Mouse (Mus musculus) MEL (cell line): ENCODE measurements at regions not wholly inside any gene's neighbourhood (a gene's known extent, or its start where the extent isn't known, plus 50 kb on each side); places are given as distances from the start of the nearest gene placed in this dataset.

Experiments used
- DNase-seq: peaks from one replicate; pipeline ENCODE4 v3.0.0; 2011; ENCODE audit warnings: low read depth, low spot score
- H3K27ac ChIP-seq: 2 replicates; pipeline ENCODE4 v1.5.1; 2012; ENCODE audit warnings: low read depth, mild to moderate bottlenecking, control low read depth, low read length, moderate library complexity; ENCODE audit not compliant: control insufficient read depth
- H3K27me3 ChIP-seq, 2 experiments: fragments of 150-350 bp in 1 of 2; sonication (generic) in 1 of 2; 2 replicates each; pipeline ENCODE4 v1.6.1; 2012; ENCODE audit warnings: low read length in 2 of 2, mild to moderate bottlenecking in 2 of 2, improper control_type of control experiment in 1 of 2, moderate library complexity in 1 of 2; ENCODE audit not compliant: insufficient read depth in 2 of 2, control insufficient read depth in 1 of 2
- H3K36me3 ChIP-seq, 2 experiments: 2 replicates each; pipeline ENCODE4 v1.6.1; 2012 to 2014; ENCODE audit warnings: low read length in 2 of 2, improper control_type of control experiment in 1 of 2, inconsistent platforms in 1 of 2, mild to moderate bottlenecking in 1 of 2; ENCODE audit not compliant: insufficient read depth in 2 of 2, control insufficient read depth in 1 of 2
- H3K4me1 ChIP-seq, 2 experiments: fragments of 150-350 bp in 1 of 2; sonication (generic) in 1 of 2; 2 replicates each; pipeline ENCODE4 v1.6.1; 2012; ENCODE audit warnings: low read length in 2 of 2, improper control_type of control experiment in 1 of 2, mild to moderate bottlenecking in 1 of 2; ENCODE audit not compliant: insufficient read depth in 2 of 2, control insufficient read depth in 1 of 2
- H3K4me3 ChIP-seq, 2 experiments: fragments of 150-350 bp in 1 of 2; sonication (generic) in 1 of 2; 2 replicates each; pipeline ENCODE4 v1.5.1; 2012; ENCODE audit warnings: low read depth in 2 of 2, low read length in 2 of 2, mild to moderate bottlenecking in 2 of 2, moderate library complexity in 2 of 2, control low read depth in 1 of 2, improper control_type of control experiment in 1 of 2; ENCODE audit not compliant: control insufficient read depth in 1 of 2, insufficient read depth in 1 of 2
- H3K79me2 ChIP-seq: 2 replicates; pipeline ENCODE4 v1.6.1; 2012; ENCODE audit warnings: mild to moderate bottlenecking, low read length, moderate library complexity; ENCODE audit not compliant: control insufficient read depth, poor library complexity, insufficient read depth
- H3K9ac ChIP-seq: 2 replicates; pipeline ENCODE4 v1.6.1; 2012; ENCODE audit warnings: low read depth, mild to moderate bottlenecking, control low read depth, low read length, moderate library complexity; ENCODE audit not compliant: control insufficient read depth, poor library complexity, severe bottlenecking
- H3K9me3 ChIP-seq: fragments of 150-350 bp; sonication (generic); replicated peaks from 2 replicates; pipeline ENCODE4 v1.6.1; 2012; ENCODE audit warnings: mild to moderate bottlenecking, low read length, improper control_type of control experiment, moderate library complexity; ENCODE audit not compliant: insufficient read depth
- BHLHE40 ChIP-seq: IDR thresholded peaks from 2 replicates; pipeline ENCODE4 v1.6.1; 2012; ENCODE audit warnings: low read depth, mild to moderate bottlenecking, inconsistent platforms, low read length, improper control_type of control experiment, borderline replicate concordance
- CHD2 ChIP-seq: IDR thresholded peaks from 2 replicates; pipeline ENCODE4 v1.6.1; 2011; ENCODE audit warnings: low read length, improper control_type of control experiment
- E2F4 ChIP-seq: IDR thresholded peaks from 2 replicates; pipeline ENCODE4 v1.6.1; 2011; ENCODE audit warnings: low read depth, low read length, improper control_type of control experiment, borderline replicate concordance
- ELF1 ChIP-seq: IDR thresholded peaks from 2 replicates; pipeline ENCODE4 v1.6.1; 2014; ENCODE audit warnings: low read depth, mild to moderate bottlenecking, inconsistent platforms, low read length, improper control_type of control experiment, moderate library complexity
- EP300 ChIP-seq, 2 experiments: IDR thresholded peaks; 2 replicates each; pipeline ENCODE4 v1.6.1; 2011; ENCODE audit warnings: improper control_type of control experiment in 2 of 2, low read length in 2 of 2, low read depth in 1 of 2, mild to moderate bottlenecking in 1 of 2
- GABPA ChIP-seq: IDR thresholded peaks from 2 replicates; pipeline ENCODE4 v1.6.1; 2012; ENCODE audit warnings: low read depth, mild to moderate bottlenecking, inconsistent platforms, low read length, improper control_type of control experiment, moderate library complexity
- GATA1 ChIP-seq: IDR thresholded peaks from 2 replicates; pipeline ENCODE4 v1.6.1; 2011; ENCODE audit warnings: low read depth, low read length, improper control_type of control experiment
- HCFC1 ChIP-seq: IDR thresholded peaks from 2 replicates; pipeline ENCODE4 v1.6.1; 2012; ENCODE audit warnings: low read depth, mild to moderate bottlenecking, inconsistent platforms, low read length, improper control_type of control experiment, moderate library complexity
- JUND ChIP-seq: IDR thresholded peaks from 2 replicates; pipeline ENCODE4 v1.6.1; 2011; ENCODE audit warnings: low read depth, mild to moderate bottlenecking, improper control_type of control experiment, low read length
- KAT2A ChIP-seq: conservative IDR thresholded peaks from 2 replicates; pipeline ENCODE4 v1.6.1; 2012; ENCODE audit warnings: low read depth, low read length, improper control_type of control experiment, inconsistent platforms
- MAX ChIP-seq: IDR thresholded peaks from 2 replicates; pipeline ENCODE4 v1.6.1; 2011; ENCODE audit warnings: low read length, improper control_type of control experiment
- MAZ ChIP-seq: IDR thresholded peaks from 2 replicates; pipeline ENCODE4 v1.6.1; 2012; ENCODE audit warnings: low read depth, mild to moderate bottlenecking, inconsistent platforms, low read length, improper control_type of control experiment
- MYB ChIP-seq: IDR thresholded peaks from 2 replicates; pipeline ENCODE4 v1.6.1; 2011; ENCODE audit warnings: mild to moderate bottlenecking, low read depth, low read length, improper control_type of control experiment
- MYC ChIP-seq: IDR thresholded peaks from 2 replicates; pipeline ENCODE4 v1.6.1; 2011; ENCODE audit warnings: low read depth, mild to moderate bottlenecking, low read length, improper control_type of control experiment, moderate library complexity
- NELFE ChIP-seq: IDR thresholded peaks from 2 replicates; pipeline ENCODE4 v1.6.1; 2011; ENCODE audit warnings: low read depth, low read length, improper control_type of control experiment
- NRF1 ChIP-seq: IDR thresholded peaks from 2 replicates; pipeline ENCODE4 v1.6.1; 2014; ENCODE audit warnings: low read depth, mild to moderate bottlenecking, inconsistent platforms, low read length, improper control_type of control experiment, moderate library complexity; ENCODE audit not compliant: poor library complexity, insufficient read depth, severe bottlenecking
- POLR2AphosphoS2 ChIP-seq: IDR thresholded peaks from 2 replicates; pipeline ENCODE4 v1.6.1; 2011; ENCODE audit warnings: low read length, improper control_type of control experiment
- TCF12 ChIP-seq: IDR thresholded peaks from 2 replicates; pipeline ENCODE4 v1.6.1; 2014; ENCODE audit warnings: low read depth, mild to moderate bottlenecking, inconsistent platforms, low read length, improper control_type of control experiment, moderate library complexity
- UBTF ChIP-seq: IDR thresholded peaks from 2 replicates; pipeline ENCODE4 v1.6.1; 2012; ENCODE audit warnings: low read depth, mild to moderate bottlenecking, inconsistent platforms, low read length, improper control_type of control experiment, moderate library complexity, borderline replicate concordance; ENCODE audit not compliant: insufficient read depth
- ZMIZ1 ChIP-seq: IDR thresholded peaks from 2 replicates; pipeline ENCODE4 v1.6.1; 2012; ENCODE audit warnings: low read depth, mild to moderate bottlenecking, inconsistent platforms, low read length, improper control_type of control experiment, moderate library complexity
- ZNF384 ChIP-seq: IDR thresholded peaks from 2 replicates; pipeline ENCODE4 v1.6.1; 2012; ENCODE audit warnings: low read depth, mild to moderate bottlenecking, inconsistent platforms, low read length, improper control_type of control experiment

GRCm38 (mm10) chr3:156382919-156383318 is 178.7 kb upstream of the Negr1 start:
- no peaks in the 10 kb centered on the region for H3K4me1 ChIP-seq
- no peak overlapping the region for H3K4me3 ChIP-seq
- no peaks in the 10 kb centered on the region for H3K27me3 ChIP-seq
- DNase-seq, result no peak
- H3K36me3 ChIP-seq, result no peaks in the 10 kb centered on the region
- no peaks in the 10 kb centered on the region for H3K79me2 ChIP-seq
- H3K9me3 ChIP-seq, result no peaks in the 10 kb centered on the region
- H3K9ac ChIP-seq, result no peak overlapping the region
- no peak for TF ChIP-seq MAX
- no peak for TF ChIP-seq TCF12
- TF ChIP-seq HCFC1, result no peak
- no peak for TF ChIP-seq ZMIZ1
- TF ChIP-seq MYC, result no peak
- TF ChIP-seq ELF1, result no peak
- no peak for TF ChIP-seq UBTF
- TF ChIP-seq E2F4, result no peak
- TF ChIP-seq JUND, result no peak
- no peak for TF ChIP-seq ZNF384
- TF ChIP-seq KAT2A, result no peak
- no peak for TF ChIP-seq GABPA
- H3K27ac ChIP-seq, result no peak overlapping the region

GRCm38 (mm10) chr3:156406136-156406535 is 155.5 kb upstream of the Negr1 start:
- Histone ChIP-seq H3K4me3 (no peak overlapping the region), H3K9ac (no peak overlapping the region), H3K4me1 (no peaks in the 10 kb centered on the region), H3K27ac (no peak overlapping the region), H3K36me3 (no peaks in the 10 kb centered on the region), H3K9me3 (no peaks in the 10 kb centered on the region), H3K79me2 (no peaks in the 10 kb centered on the region), H3K27me3 (no peaks in the 10 kb centered on the region)
- DNase-seq, result no peak
- no peak for TF ChIP-seq MYB
- TF ChIP-seq EP300 (IDR thresholded peaks at IDR 0.05; ENCODE audit: low read depth in 1 of 2, low read length in 2 of 2), result no peak
- no peak for TF ChIP-seq UBTF
- TF ChIP-seq GATA1, result no peak
- no peak for TF ChIP-seq POLR2AphosphoS2
- no peak for TF ChIP-seq HCFC1

GRCm38 (mm10) chr3:156407112-156407511 is 154.5 kb upstream of the Negr1 start:
- H3K27ac ChIP-seq, result no peak overlapping the region
- H3K27me3 ChIP-seq, result no peaks in the 10 kb centered on the region
- H3K9me3 ChIP-seq, result no peaks in the 10 kb centered on the region
- TF ChIP-seq MAX, result no peak
- no peak for TF ChIP-seq NRF1
- TF ChIP-seq BHLHE40, result no peak
- TF ChIP-seq NELFE, result no peak
- no peak for TF ChIP-seq GATA1
- no peak for TF ChIP-seq HCFC1
- TF ChIP-seq CHD2, result no peak
- TF ChIP-seq UBTF, result no peak
- TF ChIP-seq MAZ, result no peak
- TF ChIP-seq TCF12, result no peak
- TF ChIP-seq, all 39 proteins: peak for 0
- no peaks in the 10 kb centered on the region for H3K79me2 ChIP-seq
- no peak overlapping the region for H3K4me3 ChIP-seq
- no peak for DNase-seq
- H3K4me1 ChIP-seq, result no peaks in the 10 kb centered on the region
- no peaks in the 10 kb centered on the region for H3K36me3 ChIP-seq
- H3K9ac ChIP-seq, result no peak overlapping the region
